Mouse (Mus musculus) E14TG2a.4 (cell line): ENCODE measurements around the gene Tvp23b.

ENCODE experiments used
- CTCF ChIP-seq: conservative IDR thresholded peaks from 2 replicates; pipeline ENCODE4 v1.5.1; 2014; ENCODE audit warnings: low read length
- NANOG ChIP-seq: IDR thresholded peaks from 2 replicates; pipeline ENCODE4 v1.6.1; 2014; ENCODE audit warnings: borderline replicate concordance, low read length, mixed read lengths

GRCm38 (mm10) chr11:62949548-62949947, 70.3 kb downstream of the Tvp23b start:
- TF ChIP-seq CTCF (no peak), NANOG (no peak)
